Mouse (Mus musculus) neural tube, embryonic 15.5 days (tissue): ENCODE measurements around the gene Lrrc56. TPM values are rescaled to one million over a fixed set of nuclear protein-coding genes. Genes with fewer than 3 reads are reported as not detected.

ENCODE experiments used
- ATAC-seq: fragments of 200-750 bp; cut with Nextera tagmentation; 2 replicates; pipeline ENCODE4 v1.8.0; 2017; ENCODE audit warnings: mild to moderate bottlenecking, moderate TSS enrichment, moderate library complexity; ENCODE audit not compliant: low FRiP score
- H3K27ac ChIP-seq: fragments of 300-500 bp; sonication (generic); replicated peaks from 2 replicates; pipeline ENCODE4 v1.5.1; 2015; ENCODE audit warnings: mild to moderate bottlenecking, inconsistent platforms
- H3K27me3 ChIP-seq: fragments of 300-500 bp; sonication (generic); replicated peaks from 2 replicates; pipeline ENCODE4 v1.6.1; 2015; ENCODE audit warnings: inconsistent platforms
- H3K36me3 ChIP-seq: fragments of 300-500 bp; sonication (generic); 2 replicates; pipeline ENCODE4 v1.6.1; 2015; ENCODE audit warnings: inconsistent platforms
- H3K4me1 ChIP-seq: fragments of 300-500 bp; sonication (generic); 2 replicates; pipeline ENCODE4 v1.6.1; 2015; ENCODE audit warnings: inconsistent platforms
- H3K4me2 ChIP-seq: fragments of 300-500 bp; sonication (generic); 2 replicates; pipeline ENCODE4 v1.6.1; 2015; ENCODE audit warnings: inconsistent platforms, mild to moderate bottlenecking, moderate library complexity
- H3K4me3 ChIP-seq: fragments of 300-500 bp; sonication (generic); replicated peaks from 2 replicates; pipeline ENCODE4 v1.5.1; 2015; ENCODE audit warnings: mild to moderate bottlenecking, inconsistent platforms
- H3K9ac ChIP-seq: fragments of 300-500 bp; sonication (generic); replicated peaks from 2 replicates; pipeline ENCODE4 v1.6.1; 2015; ENCODE audit warnings: mild to moderate bottlenecking, inconsistent platforms
- H3K9me3 ChIP-seq: fragments of 300-500 bp; sonication (generic); replicated peaks from 2 replicates; pipeline ENCODE4 v1.6.1; 2016; ENCODE audit warnings: inconsistent platforms
- WGBS: fragments of 180-500 bp; shearing (Covaris S2); methylation state at CpG from one replicate; pipeline ENCODE4 v1.1.7; 2015; ENCODE audit warnings: mixed read lengths; 5-methylcytosine and 5-hydroxymethylcytosine counted together
- polyA plus RNA-seq: library from polyadenylated mRNA; unstranded; fragments of >200 nt; fragmentation: Nextera tagmentation; extraction: Ambion mirVana; gene quantifications from 2 replicates; pipeline ENCODE4 v1.2.1, GENCODE M21; 2015

Gene Lrrc56
- 9.0 and 9.1 TPM in 2 replicates for polyA plus RNA-seq

DNA sequence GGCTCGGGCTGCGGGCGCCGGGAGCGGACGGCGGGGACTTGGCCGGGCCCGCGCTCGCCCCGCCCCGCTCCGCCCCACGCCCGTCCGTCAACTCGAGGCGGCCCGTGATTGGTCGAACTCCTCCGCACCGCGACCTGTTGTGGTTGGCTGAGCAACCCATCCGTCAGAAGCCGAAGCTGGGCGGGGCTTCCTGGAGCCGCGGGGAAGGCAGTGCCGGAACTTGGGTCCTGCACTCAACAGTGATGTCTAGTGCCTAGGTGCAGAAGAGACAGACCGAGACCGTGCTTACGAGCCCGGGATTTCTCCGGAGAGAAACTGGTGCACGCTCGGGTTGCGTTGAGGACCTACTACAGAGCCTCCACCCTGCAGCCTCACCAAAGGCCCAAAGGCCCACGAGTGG lies at the start of gene Lrrc56, which contains the start of gene Hras:
TSS of gene Lrrc56 (plus strand) at position 210 of the 400 bp plus-strand sequence.
TSS of gene Hras (minus strand) at position 58 of the 400 bp plus-strand sequence.
- ATAC-seq = peak; percentile 96
- no peaks in the 10 kb centered on the region for H3K27me3 ChIP-seq
- H3K4me1 ChIP-seq = peaks cover 33% of the 10 kb centered on the region
- peak within 1 kb of the TSS; percentile 83 for H3K27ac ChIP-seq
- peaks cover 33% of the 10 kb centered on the region for H3K36me3 ChIP-seq
- WGBS = under 1% methylated on average over 38 of the region's 39 CpGs
- H3K9me3 ChIP-seq = no peaks in the 10 kb centered on the region
- H3K9ac ChIP-seq = peak within 1 kb of the TSS; percentile 98
- H3K4me2 ChIP-seq = peak within 1 kb of the TSS; percentile 93
- peak within 1 kb of the TSS; percentile 86 for H3K4me3 ChIP-seq

DNA sequence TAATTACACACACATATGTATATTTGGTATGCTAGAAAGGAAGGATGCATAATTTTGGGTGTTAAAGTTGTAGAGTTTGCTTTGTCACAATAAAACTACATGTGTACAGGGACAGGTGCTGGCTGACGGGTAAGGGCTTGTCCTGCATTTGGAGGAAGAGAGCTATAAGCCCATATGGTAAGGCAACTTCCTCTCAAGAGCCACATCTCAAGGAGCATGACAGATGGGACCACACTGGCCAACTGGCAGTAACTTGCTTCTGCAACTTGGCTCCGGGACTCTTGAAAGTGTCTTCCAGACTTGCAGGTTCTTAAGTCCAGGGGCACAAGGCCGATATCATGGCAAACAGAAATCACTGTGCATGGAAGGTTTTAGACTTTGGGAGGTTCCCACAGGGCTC lies 49.3 kb upstream of the Lrrc56 start:
- H3K27ac ChIP-seq = no peak overlapping the region
- H3K9ac ChIP-seq = no peak overlapping the region
- no peaks in the 10 kb centered on the region for H3K27me3 ChIP-seq
- no peak for ATAC-seq
- H3K4me3 ChIP-seq = no peak overlapping the region
- 90% methylated on average over 3 of the region's 3 CpGs for WGBS
- no peaks in the 10 kb centered on the region for H3K9me3 ChIP-seq
- no peak overlapping the region for H3K4me2 ChIP-seq
- no peaks in the 10 kb centered on the region for H3K4me1 ChIP-seq
- peaks cover 40% of the 10 kb centered on the region for H3K36me3 ChIP-seq

DNA sequence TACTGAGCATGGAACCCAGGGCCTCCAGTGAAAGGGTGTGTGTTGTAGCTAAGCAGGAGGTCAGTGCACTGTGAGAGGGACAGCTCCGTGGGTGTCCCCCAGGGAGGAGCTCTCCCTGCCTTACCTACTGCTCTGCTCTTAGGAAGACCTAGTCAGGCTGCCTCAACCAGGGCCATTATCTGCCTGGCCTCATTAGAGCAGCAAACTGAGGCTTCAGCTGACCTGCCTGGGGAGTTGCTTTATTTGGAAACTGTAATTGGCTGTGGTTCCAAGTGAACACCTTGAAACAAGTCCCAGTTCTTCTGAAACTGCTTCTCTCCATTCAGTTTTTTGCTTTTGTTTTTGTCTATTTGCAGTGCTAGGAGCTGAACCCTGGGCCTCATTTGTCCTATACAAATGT lies 48.6 kb upstream of the Lrrc56 start:
- WGBS = 90% methylated on average over 1 of the region's 1 CpGs
- no peaks in the 10 kb centered on the region for H3K9me3 ChIP-seq
- H3K27ac ChIP-seq = no peak overlapping the region
- no peak overlapping the region for H3K4me2 ChIP-seq
- no peak overlapping the region for H3K4me3 ChIP-seq
- H3K36me3 ChIP-seq = peaks cover 40% of the 10 kb centered on the region
- H3K4me1 ChIP-seq = no peaks in the 10 kb centered on the region
- ATAC-seq = no peak
- H3K9ac ChIP-seq = no peak overlapping the region
- H3K27me3 ChIP-seq = no peaks in the 10 kb centered on the region

DNA sequence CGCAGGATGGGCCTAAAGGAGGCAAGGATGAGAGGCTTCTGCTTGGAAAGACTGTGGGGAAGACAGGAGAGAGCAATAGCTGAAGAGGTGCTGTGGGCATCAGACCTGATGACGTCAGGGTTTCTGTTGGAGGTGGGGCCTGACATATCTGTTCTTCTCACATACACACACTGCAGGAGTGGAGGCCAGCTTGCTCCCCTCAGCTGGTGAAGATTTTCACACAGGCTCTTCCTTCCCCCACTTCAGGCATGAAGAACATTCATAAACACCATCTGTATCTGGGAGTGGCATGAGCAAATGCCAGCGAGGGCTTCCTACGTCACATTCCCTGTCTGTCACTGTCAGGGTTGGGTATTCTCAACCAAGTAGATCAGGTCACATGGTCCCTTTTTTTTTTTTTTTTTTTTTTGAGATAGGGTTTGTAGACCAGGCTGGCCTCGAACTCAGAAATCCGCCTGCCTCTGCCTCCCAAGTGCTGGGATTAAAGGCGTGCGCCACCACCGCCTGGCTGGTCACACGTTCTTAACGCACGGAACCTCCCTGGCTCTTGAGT lies 47.8 kb upstream of the Lrrc56 start:
- ATAC-seq = no peak
- no peak overlapping the region for H3K4me3 ChIP-seq
- WGBS = 95% methylated on average over 12 of the region's 12 CpGs

DNA sequence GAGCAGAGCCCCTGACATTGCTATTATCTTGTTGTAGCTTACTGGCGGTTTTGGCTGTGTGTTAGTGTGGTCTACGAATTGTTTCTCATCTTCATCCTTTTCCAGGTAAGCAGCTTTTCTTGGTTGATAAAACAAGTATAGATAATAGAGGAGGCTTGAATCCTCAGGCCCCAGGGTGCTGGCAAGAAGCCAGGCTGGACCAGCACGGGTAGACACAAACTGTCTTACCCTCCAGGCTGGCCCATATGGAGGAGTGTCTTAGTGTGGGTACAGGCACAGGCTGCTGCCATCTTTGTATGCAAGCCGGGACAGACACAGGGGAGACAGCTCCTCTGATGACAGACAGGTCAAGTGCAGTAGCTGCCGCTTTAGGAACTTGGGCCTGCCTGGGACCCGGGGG lies 46.9 kb upstream of the Lrrc56 start:
- H3K4me2 ChIP-seq = no peak overlapping the region

More for the DNA sequence above, 47.8 kb upstream of the Lrrc56 start:
- Histone ChIP-seq H3K4me2 (no peak overlapping the region), H3K4me1 (no peaks in the 10 kb centered on the region), H3K27me3 (no peaks in the 10 kb centered on the region), H3K9me3 (no peaks in the 10 kb centered on the region), H3K9ac (no peak overlapping the region), H3K27ac (no peak overlapping the region), H3K36me3 (peaks cover 40% of the 10 kb centered on the region)

DNA sequence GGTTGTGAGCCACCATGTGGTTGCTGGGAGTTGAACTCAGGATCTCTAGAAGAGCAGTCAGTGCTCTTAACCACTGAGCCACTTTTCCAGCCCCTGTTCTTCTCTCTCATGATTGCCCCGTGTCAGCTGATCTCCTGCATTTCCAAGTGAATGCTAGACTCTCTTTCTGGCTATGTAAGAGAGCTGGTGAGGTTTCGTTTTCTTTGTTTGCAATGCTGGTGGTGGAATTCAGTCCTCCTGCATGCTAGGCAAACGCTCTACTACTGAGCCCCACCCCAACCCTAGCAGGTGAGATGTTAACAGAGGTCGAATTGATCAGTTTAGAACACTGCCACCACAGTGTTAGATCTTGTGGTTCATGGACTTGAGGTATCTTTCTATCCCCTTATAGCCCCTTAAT lies 45.3 kb upstream of the Lrrc56 start:
- H3K27me3 ChIP-seq = no peaks in the 10 kb centered on the region
- peaks cover 49% of the 10 kb centered on the region for H3K36me3 ChIP-seq
- no peak overlapping the region for H3K9ac ChIP-seq
- no peak overlapping the region for H3K27ac ChIP-seq
- no peaks in the 10 kb centered on the region for H3K4me1 ChIP-seq
- H3K4me2 ChIP-seq = no peak overlapping the region
- ATAC-seq = no peak
- no peak overlapping the region for H3K4me3 ChIP-seq
- H3K9me3 ChIP-seq = no peaks in the 10 kb centered on the region
- WGBS = 76% methylated on average over 4 of the region's 4 CpGs

More for the DNA sequence above, 46.9 kb upstream of the Lrrc56 start:
- no peaks in the 10 kb centered on the region for H3K27me3 ChIP-seq
- no peak for ATAC-seq
- WGBS = 79% methylated on average over 6 of the region's 6 CpGs
- no peaks in the 10 kb centered on the region for H3K9me3 ChIP-seq
- H3K9ac ChIP-seq = no peak overlapping the region
- no peak overlapping the region for H3K27ac ChIP-seq
- no peak overlapping the region for H3K4me3 ChIP-seq
- peaks cover 41% of the 10 kb centered on the region for H3K36me3 ChIP-seq
- no peaks in the 10 kb centered on the region for H3K4me1 ChIP-seq

DNA sequence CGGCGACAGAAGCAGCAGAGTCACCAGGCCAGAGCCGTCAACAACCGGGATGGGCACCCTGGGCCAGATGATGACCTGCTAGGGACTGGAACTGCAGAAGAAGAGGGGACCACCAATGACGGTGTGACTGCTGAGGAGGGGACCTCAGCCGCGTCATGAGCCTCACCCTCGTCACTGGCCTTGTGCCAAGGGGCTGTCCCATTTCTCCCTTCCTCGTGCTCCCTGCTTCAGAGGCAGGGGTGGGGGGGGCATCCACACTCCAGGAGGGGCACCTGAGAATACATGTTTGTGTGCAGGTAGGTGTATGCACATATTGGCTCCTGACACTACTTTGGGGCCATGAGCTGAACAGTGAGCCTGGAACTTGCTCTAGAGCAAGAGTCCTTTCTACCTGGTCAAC lies 38.6 kb upstream of the Lrrc56 start:
- H3K27ac ChIP-seq = no peak overlapping the region
- H3K9ac ChIP-seq = no peak overlapping the region
- WGBS = 91% methylated on average over 9 of the region's 9 CpGs
- H3K4me1 ChIP-seq = no peaks in the 10 kb centered on the region
- H3K4me2 ChIP-seq = no peak overlapping the region
- H3K9me3 ChIP-seq = no peaks in the 10 kb centered on the region
- peaks cover 52% of the 10 kb centered on the region for H3K36me3 ChIP-seq
- H3K27me3 ChIP-seq = no peaks in the 10 kb centered on the region
- H3K4me3 ChIP-seq = no peak overlapping the region
- ATAC-seq = no peak

DNA sequence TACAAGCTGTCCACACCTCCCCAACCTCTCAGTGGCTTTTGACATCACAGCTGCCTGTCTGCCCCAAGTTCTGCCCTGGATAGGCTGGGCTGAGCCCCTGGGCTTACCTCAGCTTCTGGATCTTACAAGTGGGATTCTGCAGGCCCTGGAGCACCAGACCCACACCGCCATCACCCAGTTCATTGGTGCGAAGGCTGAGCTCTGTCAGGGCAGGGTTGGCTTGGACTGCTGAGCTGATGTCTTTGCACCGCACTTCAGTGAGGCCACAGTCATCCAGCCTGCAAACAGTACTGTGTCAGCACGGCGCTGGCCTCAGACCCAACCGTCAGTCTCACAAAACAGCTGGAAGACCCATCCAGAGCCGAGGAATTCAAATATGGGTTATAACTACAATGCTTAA lies 29.6 kb upstream of the Lrrc56 start:
- no peak for ATAC-seq
- Histone ChIP-seq H3K9me3 (no peaks in the 10 kb centered on the region), H3K9ac (no peak overlapping the region), H3K27ac (no peak overlapping the region), H3K4me3 (no peak overlapping the region), H3K4me2 (no peak overlapping the region), H3K36me3 (peaks cover 39% of the 10 kb centered on the region), H3K27me3 (no peaks in the 10 kb centered on the region), H3K4me1 (peaks cover 15% of the 10 kb centered on the region)
- WGBS = 93% methylated on average over 7 of the region's 7 CpGs

DNA sequence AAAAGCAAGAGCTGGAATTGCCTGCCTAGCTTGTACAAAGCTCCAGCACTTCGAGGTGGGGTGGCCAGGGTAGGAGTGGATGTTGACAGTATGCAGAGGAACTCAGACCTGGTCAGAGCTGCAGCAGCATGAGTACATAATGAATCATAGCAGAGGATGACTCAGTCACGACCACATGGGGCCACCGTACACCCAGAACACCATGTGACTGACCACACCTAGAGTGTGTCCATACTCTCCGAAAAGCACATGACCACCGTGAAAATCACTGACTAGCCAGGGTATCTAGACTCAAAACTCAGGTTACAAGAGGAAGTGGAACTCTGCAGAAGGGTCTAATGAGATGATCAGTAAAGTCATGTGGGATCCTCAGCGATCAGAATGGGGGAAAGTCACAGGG lies 29.1 kb upstream of the Lrrc56 start:
- Histone ChIP-seq H3K36me3 (peaks cover 37% of the 10 kb centered on the region), H3K9me3 (no peaks in the 10 kb centered on the region), H3K4me3 (no peak overlapping the region), H3K9ac (no peak overlapping the region), H3K4me2 (no peak overlapping the region), H3K27ac (no peak overlapping the region), H3K27me3 (no peaks in the 10 kb centered on the region), H3K4me1 (peaks cover 15% of the 10 kb centered on the region)
- no peak for ATAC-seq
- WGBS = 90% methylated on average over 6 of the region's 6 CpGs

DNA sequence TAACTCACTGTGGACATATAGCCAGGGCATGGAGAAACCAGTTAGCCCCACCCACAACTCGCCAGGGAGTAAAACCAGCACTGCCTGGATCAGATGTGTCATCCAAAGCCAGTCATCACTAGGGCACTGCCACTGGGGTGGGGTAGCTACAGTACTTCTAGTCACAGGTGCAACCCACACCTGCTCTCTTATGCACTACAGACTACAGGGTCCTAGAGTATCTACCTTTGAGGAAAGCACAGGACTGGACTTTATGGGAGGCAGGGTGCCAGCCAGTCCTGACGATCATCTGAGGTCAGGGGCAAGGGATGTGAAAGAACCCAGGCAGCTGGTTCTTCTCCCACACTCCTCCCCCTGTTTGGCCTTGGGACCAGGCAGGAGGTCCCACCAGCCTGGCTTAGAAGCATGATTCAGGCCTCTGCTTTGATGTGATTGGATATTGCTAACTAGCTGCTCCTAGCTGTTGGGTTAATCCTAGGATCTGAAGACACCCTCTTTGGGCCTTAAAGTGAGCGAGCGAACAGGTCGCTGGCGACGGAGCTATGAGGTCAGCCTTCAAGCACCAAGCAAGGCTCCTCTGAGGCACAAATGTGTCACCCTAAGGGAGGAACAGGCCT lies 25.9 kb upstream of the Lrrc56 start:
- Histone ChIP-seq H3K27me3 (no peaks in the 10 kb centered on the region), H3K27ac (0 out of 2 replicates have a peak overlapping the region, but pooled peaks have one; percentile 4), H3K4me3 (peak overlapping the region; percentile 37), H3K4me1 (peaks cover 20% of the 10 kb centered on the region), H3K9ac (peak overlapping the region; percentile 47), H3K9me3 (no peaks in the 10 kb centered on the region), H3K36me3 (peaks cover 13% of the 10 kb centered on the region), H3K4me2 (peak overlapping the region; percentile 54)
- 17% methylated on average over 7 of the region's 7 CpGs for WGBS
- no peak for ATAC-seq

DNA sequence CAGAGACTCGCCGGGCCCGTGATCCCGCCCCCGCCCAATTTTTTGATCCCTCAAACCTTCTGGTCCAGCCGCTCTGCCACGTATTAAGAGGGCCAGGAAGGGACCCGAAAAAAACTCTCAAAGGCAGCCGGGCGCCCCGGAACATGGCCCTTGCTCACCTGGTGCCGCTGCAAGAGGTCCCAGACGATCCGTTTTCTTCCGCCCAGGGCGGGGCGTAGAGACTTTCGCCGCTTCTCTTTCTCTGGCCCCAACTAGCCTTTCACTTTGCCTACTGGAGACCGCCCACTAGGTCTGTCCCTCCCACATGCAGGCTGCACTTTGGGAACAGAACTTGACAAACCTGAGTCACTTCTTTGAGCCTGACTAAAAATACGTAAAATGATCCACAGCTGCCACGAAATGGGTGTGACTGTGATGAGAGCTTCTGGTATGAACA lies 25.4 kb upstream of the Lrrc56 start:
- H3K36me3 ChIP-seq = peaks cover 10% of the 10 kb centered on the region; the same call in 1 of the 2 replicates
- H3K27me3 ChIP-seq = no peaks in the 10 kb centered on the region
- 0 out of 2 replicates have a peak overlapping the region, but pooled peaks have one; percentile 4 for H3K27ac ChIP-seq
- H3K9ac ChIP-seq = peak overlapping the region; percentile 47
- peaks cover 25% of the 10 kb centered on the region for H3K4me1 ChIP-seq
- H3K4me3 ChIP-seq = peak overlapping the region; percentile 37
- WGBS = 6% methylated on average over 22 of the region's 22 CpGs
- no peaks in the 10 kb centered on the region for H3K9me3 ChIP-seq
- ATAC-seq = no peak
- H3K4me2 ChIP-seq = peak overlapping the region; percentile 54

DNA sequence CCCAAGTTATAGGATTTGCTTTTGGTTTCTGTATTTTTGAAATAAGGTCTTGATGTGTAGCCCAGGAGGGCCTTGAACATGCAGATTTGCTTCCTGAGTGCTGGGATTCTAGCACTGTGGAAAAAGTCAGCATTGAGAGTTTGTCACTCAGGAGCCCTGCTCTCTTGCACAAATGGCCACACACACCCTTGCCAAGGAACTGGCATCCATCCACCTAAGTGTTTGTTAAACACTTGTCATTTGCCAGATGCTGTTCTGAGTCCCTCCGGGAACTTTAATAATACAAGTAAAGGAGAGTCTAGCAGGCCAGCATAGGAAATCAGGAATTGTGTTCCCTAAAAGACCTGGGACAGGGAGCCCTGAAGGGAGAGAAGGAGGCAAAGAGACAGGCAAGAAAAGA lies 24.7 kb upstream of the Lrrc56 start:
- peaks cover 7% of the 10 kb centered on the region; the same call in 1 of the 2 replicates for H3K36me3 ChIP-seq
- no peaks in the 10 kb centered on the region for H3K9me3 ChIP-seq
- no peak for ATAC-seq
- no peaks in the 10 kb centered on the region for H3K27me3 ChIP-seq
- H3K27ac ChIP-seq = no peak overlapping the region; the same call in 1 of the 2 replicates
- H3K4me2 ChIP-seq = no peak overlapping the region
- whole genome bisulfite sequencing = 68% methylated on average over 1 of the region's 1 CpGs
- peaks cover 26% of the 10 kb centered on the region for H3K4me1 ChIP-seq
- 0 out of 2 replicates have a peak overlapping the region, but pooled peaks have one; percentile 2 for H3K9ac ChIP-seq
- H3K4me3 ChIP-seq = no peak overlapping the region
